Mouse (Mus musculus) embryo, embryonic 10 days (tissue): ENCODE measurements around the gene Gm5797.
"Not testable (repeated sequence)": the region's sequence is repeated elsewhere in the genome, so short reads cannot be mapped to it uniquely, and the experiment has no call there.

Source experiments
- DNase-seq: peaks from one replicate; pipeline ENCODE4 v3.0.0-alpha.2; 2015; ENCODE audit warnings: low spot score

Gene Gm5797

GRCm38 (mm10) chr14:7332295-7332694 lies at the start of gene Gm5797:
Gm5797 (minus strand) TSS chr14:7332395.
- DNase-seq = not testable (repeated sequence)

DNA sequence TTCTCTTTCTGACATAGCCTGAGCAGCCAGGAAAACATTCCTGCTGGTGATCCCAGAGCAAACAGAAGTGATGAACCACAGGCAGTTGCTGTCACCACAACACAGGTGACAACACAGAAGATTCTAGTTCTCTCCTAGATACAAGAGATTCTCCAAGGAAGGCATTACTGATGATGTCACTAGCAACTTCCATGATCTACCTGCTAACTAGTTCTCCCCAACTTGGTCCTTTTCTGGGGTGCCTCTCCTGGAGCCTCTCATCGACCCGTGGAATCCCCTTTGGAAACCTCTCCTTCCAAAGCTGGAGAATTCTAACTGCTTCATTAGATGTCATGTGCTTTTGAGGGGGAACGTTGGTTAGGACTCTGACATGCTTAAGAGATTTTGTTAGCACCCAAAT lies 32.8 kb upstream of the Gm5797 start, which contains the start of gene Gm8374:
Gm8374 (minus strand) TSS at position 101 of the 400 bp plus-strand sequence.
- DNase-seq = not testable (repeated sequence)

- peak; percentile 56 for DNase-seq
These were observed 17.1 kb downstream of the Gm5797 start for GRCm38 (mm10) chr14:7315093-7315492.

- not testable (repeated sequence) for DNase-seq
These were observed 17.5 kb downstream of the Gm5797 start, which contains the start of gene Gm3739 for GRCm38 (mm10) chr14:7314661-7315060. Gm3739 (minus strand) TSS chr14:7315049.
